Mouse (Mus musculus) liver, postnatal 0 days (tissue): ENCODE results near the gene Ntrk1.

Experiments used
- CTCF ChIP-seq: sonication (generic); IDR thresholded peaks from 2 replicates; pipeline ENCODE4 v1.5.1; 2016; ENCODE audit warnings: antibody characterized with exemption, low read depth
- EP300 ChIP-seq: IDR thresholded peaks from 2 replicates; pipeline ENCODE4 v1.6.1; 2016; ENCODE audit warnings: antibody characterized with exemption, low read depth, mild to moderate bottlenecking

- TF ChIP-seq EP300 = no peak
- TF ChIP-seq CTCF = no peak
Measured at GRCm38 (mm10) chr3:87771088-87771487, 23.9 kb downstream of the Ntrk1 start.
